In genomic region chr8:77341329-77341728, GRCm38 (mm10) we compare ENCODE assay signal across 15 mouse cellular contexts.
A peak's percentile ranks its signal among the peaks of the same experiment; 100 is the strongest.
DNase-seq lines count a peak whose midpoint lies in the region; ATAC-seq and TF ChIP-seq lines count a peak whose summit lies in the region.
"Had no signal": no experiment of that assay in that cellular context is flagged by ENCODE, and none has a peak within 500 bp of the region (broad histone marks: within the 10 kb centered on the region; RNA-seq: fewer than 3 reads in every experiment).

No protein-coding gene starts in this region.

- peaks cover 31% of the 10 kb centered on the region for H3K4me1 ChIP-seq in hindbrain, embryonic 12.5 days
- H3K4me1 ChIP-seq in hindbrain, postnatal 0 days (ENCODE audit: insufficient read depth, low read length) = 0 out of 2 replicates have a peak, but pooled peaks cover 3% of the 10 kb centered on the region
- peaks cover 5% of the 10 kb centered on the region; the same call in 1 of the 2 replicates for H3K4me1 ChIP-seq in embryonic facial prominence, embryonic 11.5 days (ENCODE audit: control insufficient read depth, insufficient read depth, low read length)
- H3K4me1 ChIP-seq in limb, embryonic 11.5 days (ENCODE audit: control insufficient read depth, insufficient read depth, low read length) = no peaks in the 10 kb centered on the region; the same call in 1 of the 2 replicates
- H3K4me1 ChIP-seq in intestine, embryonic 16.5 days (ENCODE audit: control insufficient read depth, insufficient read depth, low read length) = no peaks in the 10 kb centered on the region
- H3K4me1 ChIP-seq: liver, embryonic 13.5 days; midbrain, embryonic 15.5 days had no signal

- H3K36me3 ChIP-seq in hindbrain, embryonic 12.5 days = no peaks in the 10 kb centered on the region
- no peaks in the 10 kb centered on the region for H3K36me3 ChIP-seq in hindbrain, postnatal 0 days (ENCODE audit: insufficient read depth, low read length)
- no peaks in the 10 kb centered on the region for H3K36me3 ChIP-seq in embryonic facial prominence, embryonic 11.5 days (replicated peaks; ENCODE audit: control insufficient read depth, insufficient read depth, low read depth, low read length)
- H3K36me3 ChIP-seq in limb, embryonic 11.5 days (ENCODE audit: control insufficient read depth, insufficient read depth, low read length) = no peaks in the 10 kb centered on the region
- H3K36me3 ChIP-seq in intestine, embryonic 16.5 days (ENCODE audit: control insufficient read depth, insufficient read depth, low read length) = peaks cover 2% of the 10 kb centered on the region; the same call in 1 of the 2 replicates
- H3K36me3 ChIP-seq: midbrain, embryonic 15.5 days had no signal

- 38% methylated on average over 9 of the region's 9 CpGs for WGBS in hindbrain, embryonic 12.5 days
- 40% methylated on average over 9 of the region's 9 CpGs for WGBS in hindbrain, postnatal 0 days
- WGBS in embryonic facial prominence, embryonic 11.5 days = 31% methylated on average over 9 of the region's 9 CpGs
- WGBS in limb, embryonic 11.5 days = 50% methylated on average over 9 of the region's 9 CpGs
- WGBS in intestine, embryonic 16.5 days = 57% methylated on average over 9 of the region's 9 CpGs

- DNase-seq in hindbrain, postnatal 0 days (ENCODE audit: low spot score) = no peak
- DNase-seq in embryo, embryonic 10.5 days (ENCODE audit: low spot score) = peak; percentile 24
- peak; percentile 61 for DNase-seq in embryonic facial prominence, embryonic 11.5 days (ENCODE audit: low spot score)
- DNase-seq in limb, embryonic 11.5 days (ENCODE audit: low spot score) = no peak
- DNase-seq in right cerebral cortex, adult 2 months (ENCODE audit: low spot score in 2 of 2) = no peak
- DNase-seq: adrenal gland, postnatal 14 days; cerebellum, adult 18-20 months; gastrocnemius, postnatal 14 days; kidney, adult 2 months; kidney, postnatal 36 days; liver, embryonic 13.5 days; retina, postnatal 1 day had no signal

- H3K4me3 ChIP-seq in hindbrain, embryonic 12.5 days = no peak overlapping the region
- H3K4me3 ChIP-seq in hindbrain, postnatal 0 days (ENCODE audit: low read length) = no peak overlapping the region
- no peak overlapping the region for H3K4me3 ChIP-seq in embryonic facial prominence, embryonic 11.5 days (ENCODE audit: low read depth, low read length)
- H3K4me3 ChIP-seq in limb, embryonic 11.5 days (ENCODE audit: low read depth, low read length) = no peak overlapping the region
- no peak overlapping the region for H3K4me3 ChIP-seq in intestine, embryonic 16.5 days (ENCODE audit: low read length)
- H3K4me3 ChIP-seq: liver, embryonic 13.5 days; midbrain, embryonic 15.5 days had no signal

- H3K9me3 ChIP-seq in hindbrain, embryonic 12.5 days (replicated peaks) = no peaks in the 10 kb centered on the region
- H3K9me3 ChIP-seq in hindbrain, postnatal 0 days (ENCODE audit: low read length) = no peaks in the 10 kb centered on the region
- no peaks in the 10 kb centered on the region for H3K9me3 ChIP-seq in embryonic facial prominence, embryonic 11.5 days (replicated peaks; ENCODE audit: control insufficient read depth, low read length)
- no peaks in the 10 kb centered on the region for H3K9me3 ChIP-seq in limb, embryonic 11.5 days (ENCODE audit: control insufficient read depth, low read length)
- no peaks in the 10 kb centered on the region for H3K9me3 ChIP-seq in intestine, embryonic 16.5 days (ENCODE audit: control insufficient read depth, low read length)
- H3K9me3 ChIP-seq: liver, embryonic 13.5 days; midbrain, embryonic 15.5 days had no signal

- ATAC-seq in hindbrain, embryonic 12.5 days (ENCODE audit: low FRiP score) = no peak
- ATAC-seq in hindbrain, postnatal 0 days = no peak
- no peak for ATAC-seq in embryonic facial prominence, embryonic 11.5 days (replicated peaks; ENCODE audit: insufficient number of reproducible peaks, low FRiP score, low TSS enrichment, low read depth)
- 0 out of 2 replicates have a peak, but pooled peaks have one; percentile 12 for ATAC-seq in limb, embryonic 11.5 days (ENCODE audit: insufficient number of reproducible peaks, low FRiP score, low TSS enrichment, low read depth)
- no peak for ATAC-seq in intestine, embryonic 16.5 days
- ATAC-seq: midbrain, embryonic 15.5 days had no signal

- H3K4me2 ChIP-seq in hindbrain, embryonic 12.5 days (replicated peaks) = no peak overlapping the region; the same call in 1 of the 2 replicates
- H3K4me2 ChIP-seq in hindbrain, postnatal 0 days (ENCODE audit: low read depth, low read length) = no peak overlapping the region
- H3K4me2 ChIP-seq in embryonic facial prominence, embryonic 11.5 days (ENCODE audit: low read depth, low read length) = no peak overlapping the region; the same call in 1 of the 2 replicates
- no peak overlapping the region for H3K4me2 ChIP-seq in limb, embryonic 11.5 days (ENCODE audit: low read depth, severe bottlenecking)
- no peak overlapping the region for H3K4me2 ChIP-seq in intestine, embryonic 16.5 days (ENCODE audit: low read depth, low read length)
- H3K4me2 ChIP-seq: liver, embryonic 13.5 days; midbrain, embryonic 15.5 days had no signal

- peak overlapping the region; percentile 9; the same call in 1 of the 2 replicates for H3K27ac ChIP-seq in hindbrain, embryonic 12.5 days
- H3K27ac ChIP-seq in hindbrain, postnatal 0 days = no peak overlapping the region
- H3K27ac ChIP-seq in embryonic facial prominence, embryonic 11.5 days (replicated peaks; ENCODE audit: low read depth, low read length) = peak overlapping the region; percentile 65; the same call in 1 of the 2 replicates
- 0 out of 2 replicates have a peak overlapping the region, but pooled peaks have one; percentile 62 for H3K27ac ChIP-seq in limb, embryonic 11.5 days (replicated peaks; ENCODE audit: low read depth, low read length)
- no peak overlapping the region for H3K27ac ChIP-seq in intestine, embryonic 16.5 days (ENCODE audit: low read length)
- H3K27ac ChIP-seq: liver, embryonic 13.5 days; midbrain, embryonic 15.5 days had no signal

- no peak for TF ChIP-seq CTCF in hindbrain, postnatal 0 days (IDR thresholded peaks at IDR 0.05; ENCODE audit: low read depth)

- no peak overlapping the region for H3K9ac ChIP-seq in hindbrain, embryonic 12.5 days
- H3K9ac ChIP-seq in hindbrain, postnatal 0 days (replicated peaks; ENCODE audit: low read length) = no peak overlapping the region
- no peak overlapping the region for H3K9ac ChIP-seq in embryonic facial prominence, embryonic 11.5 days (replicated peaks; ENCODE audit: low read length)
- no peak overlapping the region for H3K9ac ChIP-seq in limb, embryonic 11.5 days (ENCODE audit: low read length)
- H3K9ac ChIP-seq in intestine, embryonic 16.5 days (ENCODE audit: low read depth, low read length) = no peak overlapping the region
- H3K9ac ChIP-seq: liver, embryonic 13.5 days; midbrain, embryonic 15.5 days had no signal

- no peaks in the 10 kb centered on the region for H3K27me3 ChIP-seq in hindbrain, embryonic 12.5 days
- no peaks in the 10 kb centered on the region for H3K27me3 ChIP-seq in hindbrain, postnatal 0 days (ENCODE audit: insufficient read depth, low read length)
- no peaks in the 10 kb centered on the region for H3K27me3 ChIP-seq in embryonic facial prominence, embryonic 11.5 days (ENCODE audit: control insufficient read depth, insufficient read depth, low read length)
- H3K27me3 ChIP-seq in limb, embryonic 11.5 days (ENCODE audit: control insufficient read depth, insufficient read depth, low read length) = no peaks in the 10 kb centered on the region
- H3K27me3 ChIP-seq in intestine, embryonic 16.5 days (replicated peaks; ENCODE audit: control insufficient read depth, insufficient read depth, low read length) = no peaks in the 10 kb centered on the region
- H3K27me3 ChIP-seq: liver, embryonic 13.5 days; midbrain, embryonic 15.5 days had no signal

Comparison
In these comparisons a context has a peak if more than half of its experiments do, and no peak if none do; other contexts are left out.
1. H3K27ac ChIP-seq: peak in hindbrain, embryonic 12.5 days (single experiment), embryonic facial prominence, embryonic 11.5 days (single experiment) and limb, embryonic 11.5 days (single experiment); none in hindbrain, postnatal 0 days (single experiment) and intestine, embryonic 16.5 days (single experiment).
2. DNase-seq: peak in embryo, embryonic 10.5 days (single experiment) and embryonic facial prominence, embryonic 11.5 days (single experiment); none in hindbrain, postnatal 0 days (single experiment), limb, embryonic 11.5 days (single experiment) and right cerebral cortex, adult 2 months (0 of 2).